Mouse (Mus musculus) midbrain, embryonic 15.5 days (tissue): ENCODE measurements around the gene Nckap1l. TPM values are rescaled to one million over a fixed set of nuclear protein-coding genes. Genes with fewer than 3 reads are reported as not detected.
"Not testable (repeated sequence)": the region's sequence is repeated elsewhere in the genome, so short reads cannot be mapped to it uniquely, and the experiment has no call there.

Experiments used
- ATAC-seq: fragments of 200-750 bp; cut with Nextera tagmentation; replicated peaks from 2 replicates; pipeline ENCODE4 v1.8.0; 2017; ENCODE audit warnings: moderate TSS enrichment
- H3K27ac ChIP-seq: fragments of 300-500 bp; sonication (generic); 2 replicates; pipeline ENCODE4 v1.5.1; 2015; ENCODE audit warnings: mild to moderate bottlenecking, inconsistent platforms
- H3K27me3 ChIP-seq: fragments of 300-500 bp; sonication (generic); replicated peaks from 2 replicates; pipeline ENCODE4 v1.6.1; 2015; ENCODE audit warnings: inconsistent platforms
- H3K36me3 ChIP-seq: fragments of 300-500 bp; sonication (generic); replicated peaks from 2 replicates; pipeline ENCODE4 v1.6.1; 2015; ENCODE audit warnings: inconsistent platforms
- H3K4me1 ChIP-seq: fragments of 300-500 bp; sonication (generic); 2 replicates; pipeline ENCODE4 v1.6.1; 2015; ENCODE audit warnings: inconsistent platforms
- H3K4me2 ChIP-seq: fragments of 300-500 bp; sonication (generic); 2 replicates; pipeline ENCODE4 v1.6.1; 2015; ENCODE audit warnings: inconsistent platforms, mild to moderate bottlenecking, moderate library complexity
- H3K4me3 ChIP-seq: fragments of 300-500 bp; sonication (generic); 2 replicates; pipeline ENCODE4 v1.5.1; 2015; ENCODE audit warnings: mild to moderate bottlenecking, inconsistent platforms
- H3K9ac ChIP-seq: fragments of 300-500 bp; sonication (generic); 2 replicates; pipeline ENCODE4 v1.6.1; 2015; ENCODE audit warnings: mild to moderate bottlenecking, inconsistent platforms
- H3K9me3 ChIP-seq: fragments of 300-500 bp; sonication (generic); 2 replicates; pipeline ENCODE4 v1.6.1; 2016; ENCODE audit warnings: inconsistent platforms
- WGBS: fragments of 180-500 bp; shearing (Covaris S2); methylation state at CpG from one replicate; pipeline ENCODE4 v1.1.7; 2015; ENCODE audit warnings: mixed read lengths; 5-methylcytosine and 5-hydroxymethylcytosine counted together
- polyA plus RNA-seq: library from polyadenylated mRNA; unstranded; fragments of >200 nt; fragmentation: Nextera tagmentation; extraction: Ambion mirVana; gene quantifications from 2 replicates; pipeline ENCODE4 v1.2.1, GENCODE M21; 2015

Nckap1l gene
- 1.8 and 1.9 TPM in 2 replicates for polyA plus RNA-seq

DNA sequence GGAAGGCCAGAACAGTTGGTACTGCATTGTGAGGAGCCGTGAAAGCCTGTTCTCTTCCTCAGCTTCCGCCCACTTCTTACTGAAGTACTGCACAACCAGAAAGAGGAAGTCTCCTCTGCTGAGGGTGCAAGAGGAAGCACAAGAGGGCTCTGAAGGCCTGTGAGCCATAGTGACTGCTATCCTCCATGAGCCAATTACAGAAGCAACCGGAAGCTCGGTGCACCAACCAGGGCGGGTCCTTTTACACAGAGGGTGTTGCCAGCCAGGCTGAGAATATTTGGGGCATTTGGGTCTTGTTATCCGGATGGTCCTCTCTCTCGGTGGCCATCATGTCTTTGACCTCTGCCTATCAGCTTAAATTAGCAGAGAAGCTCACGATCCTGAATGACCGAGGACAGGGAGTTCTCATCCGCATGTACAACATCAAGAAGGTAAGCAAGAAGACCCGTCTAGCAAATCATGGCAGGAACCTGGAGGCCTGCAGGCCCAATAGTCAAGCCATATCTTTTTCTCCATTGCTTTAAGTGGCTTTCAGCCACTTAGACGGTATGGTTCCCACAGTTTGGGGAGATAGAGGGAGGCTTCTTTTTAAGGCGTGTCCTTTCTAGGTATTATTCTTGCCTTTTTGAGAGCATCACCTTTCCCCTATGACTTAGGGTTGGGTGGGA, at the start of gene Nckap1l:
Nckap1l (plus strand) TSS at position 244 of the 668 bp plus-strand sequence.
- Histone ChIP-seq H3K9me3 (no peaks in the 10 kb centered on the region), H3K27me3 (no peaks in the 10 kb centered on the region), H3K27ac (no peak within 1 kb of the TSS), H3K4me1 (no peaks in the 10 kb centered on the region), H3K4me2 (no peak within 1 kb of the TSS), H3K36me3 (no peaks in the 10 kb centered on the region), H3K9ac (no peak within 1 kb of the TSS), H3K4me3 (no peak within 1 kb of the TSS)
- ATAC-seq = no peak
- WGBS = 92% methylated on average over 13 of the region's 13 CpGs

GRCm38 (mm10) chr15:103405586-103405985, 48.0 kb upstream of the Nckap1l start:
- H3K4me2 ChIP-seq, ATAC-seq, H3K36me3 ChIP-seq, H3K4me3 ChIP-seq, H3K9ac ChIP-seq, H3K27ac ChIP-seq, H3K27me3 ChIP-seq, H3K4me1 ChIP-seq, H3K9me3 ChIP-seq: not testable (repeated sequence)
- 91% methylated on average over 3 of the region's 3 CpGs for WGBS

DNA sequence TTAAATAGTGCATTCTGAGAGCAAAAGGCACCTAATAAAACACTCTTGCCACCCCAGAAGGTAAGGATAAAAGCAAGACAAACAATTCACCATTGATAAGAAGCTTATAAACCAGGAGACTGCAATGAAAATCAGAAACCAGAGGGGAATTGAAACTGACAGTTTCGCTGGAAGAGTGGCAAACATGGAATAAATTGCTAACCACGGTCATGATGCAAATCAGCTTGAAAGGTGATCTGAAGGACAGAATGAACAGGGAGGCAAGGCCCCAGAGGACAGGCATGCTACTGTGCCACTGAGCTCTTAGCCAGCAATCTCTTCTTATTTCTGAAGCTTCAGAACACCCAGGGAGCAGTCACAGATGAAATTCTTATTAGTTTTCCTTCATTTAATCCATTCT, 26.6 kb upstream of the Nckap1l start:
- peak overlapping the region; percentile 56; the same call in 1 of the 2 replicates for H3K27ac ChIP-seq
- H3K9me3 ChIP-seq = no peaks in the 10 kb centered on the region
- no peaks in the 10 kb centered on the region for H3K27me3 ChIP-seq
- H3K4me2 ChIP-seq = no peak overlapping the region
- 22% methylated on average over 2 of the region's 2 CpGs for WGBS
- no peak; the same call in 1 of the 2 replicates for ATAC-seq
- H3K9ac ChIP-seq = no peak overlapping the region
- H3K4me3 ChIP-seq = no peak overlapping the region
- H3K4me1 ChIP-seq = 0 out of 2 replicates have a peak, but pooled peaks cover 4% of the 10 kb centered on the region
- no peaks in the 10 kb centered on the region for H3K36me3 ChIP-seq

DNA sequence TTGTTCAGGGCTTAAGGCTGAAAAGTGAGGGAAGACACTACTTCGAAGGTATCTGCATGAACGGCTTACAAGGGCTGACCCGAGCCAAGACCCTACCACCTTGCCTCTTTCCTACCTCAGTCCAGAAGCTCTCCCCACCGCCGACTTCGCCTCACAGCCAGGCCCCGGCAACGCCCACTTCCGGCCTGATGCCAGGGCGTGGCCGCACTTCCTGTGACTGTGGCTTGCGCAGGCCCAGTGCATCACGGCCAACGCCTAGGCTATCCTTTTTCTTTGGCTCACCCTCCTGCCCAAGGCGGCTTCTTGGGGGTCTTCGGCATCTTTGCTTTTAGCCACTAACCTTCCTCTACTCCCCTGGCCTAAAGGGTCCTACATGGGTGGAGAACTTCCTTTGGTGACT, 23.4 kb upstream of the Nckap1l start, which contains the start of gene Gtsf1:
Gtsf1 (minus strand) TSS at position 230 of the 400 bp plus-strand sequence.
- Histone ChIP-seq H3K4me1 (0 out of 2 replicates have a peak, but pooled peaks cover 4% of the 10 kb centered on the region), H3K9ac (no peak within 1 kb of the TSS), H3K36me3 (no peaks in the 10 kb centered on the region), H3K27ac (no peak within 1 kb of the TSS), H3K9me3 (no peaks in the 10 kb centered on the region), H3K27me3 (no peaks in the 10 kb centered on the region), H3K4me3 (no peak within 1 kb of the TSS), H3K4me2 (no peak within 1 kb of the TSS)
- no peak for ATAC-seq
- 94% methylated on average over 16 of the region's 16 CpGs for WGBS

GRCm38 (mm10) chr15:103445966-103446365, 7.6 kb upstream of the Nckap1l start:
- not testable (repeated sequence) for ATAC-seq, H3K27me3 ChIP-seq, H3K4me2 ChIP-seq, H3K4me3 ChIP-seq, H3K27ac ChIP-seq, H3K9me3 ChIP-seq, H3K4me1 ChIP-seq, H3K36me3 ChIP-seq, H3K9ac ChIP-seq
- 83% methylated on average over 4 of the region's 4 CpGs for WGBS

- WGBS = 16% methylated on average over 3 of the region's 3 CpGs
- no peaks in the 10 kb centered on the region for H3K36me3 ChIP-seq
- H3K4me2 ChIP-seq = no peak within 1 kb of the TSS
- no peak within 1 kb of the TSS for H3K4me3 ChIP-seq
- no peak within 1 kb of the TSS for H3K27ac ChIP-seq
- H3K9me3 ChIP-seq = no peaks in the 10 kb centered on the region
- no peaks in the 10 kb centered on the region for H3K27me3 ChIP-seq
- ATAC-seq = no peak
- H3K4me1 ChIP-seq = no peaks in the 10 kb centered on the region
- H3K9ac ChIP-seq = no peak within 1 kb of the TSS
Measured at GRCm38 (mm10) chr15:103448369-103448768, 5.2 kb upstream of the Nckap1l start, which contains the start of gene Gtsf2. Gtsf2 (minus strand) TSS chr15:103448469.

DNA sequence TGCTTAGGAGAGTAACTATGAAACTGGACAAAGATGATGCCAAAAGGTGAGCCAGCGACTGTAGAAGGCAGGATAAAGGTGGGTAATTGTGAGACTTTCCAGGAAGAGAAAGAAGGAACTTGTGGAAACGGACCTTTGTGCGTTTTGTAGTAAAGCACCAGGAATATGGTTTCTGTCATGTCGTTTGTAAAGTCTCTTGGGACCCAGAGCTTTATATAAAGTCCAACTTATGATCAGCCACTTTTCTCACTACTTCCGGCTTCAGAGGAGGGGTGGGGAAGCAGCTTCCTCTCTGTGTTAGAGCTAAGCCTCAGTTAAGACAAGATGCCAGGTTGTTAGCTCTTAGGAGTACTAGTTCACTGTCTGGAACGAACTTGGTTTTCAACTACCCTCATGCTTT, 855 bp downstream of the Nckap1l start:
- H3K4me2 ChIP-seq = no peak overlapping the region
- no peak overlapping the region for H3K27ac ChIP-seq
- no peaks in the 10 kb centered on the region for H3K36me3 ChIP-seq
- WGBS = 88% methylated on average over 6 of the region's 6 CpGs
- H3K27me3 ChIP-seq = no peaks in the 10 kb centered on the region
- ATAC-seq = no peak
- H3K9me3 ChIP-seq = no peaks in the 10 kb centered on the region
- no peak overlapping the region for H3K4me3 ChIP-seq
- H3K4me1 ChIP-seq = no peaks in the 10 kb centered on the region
- no peak overlapping the region for H3K9ac ChIP-seq

DNA sequence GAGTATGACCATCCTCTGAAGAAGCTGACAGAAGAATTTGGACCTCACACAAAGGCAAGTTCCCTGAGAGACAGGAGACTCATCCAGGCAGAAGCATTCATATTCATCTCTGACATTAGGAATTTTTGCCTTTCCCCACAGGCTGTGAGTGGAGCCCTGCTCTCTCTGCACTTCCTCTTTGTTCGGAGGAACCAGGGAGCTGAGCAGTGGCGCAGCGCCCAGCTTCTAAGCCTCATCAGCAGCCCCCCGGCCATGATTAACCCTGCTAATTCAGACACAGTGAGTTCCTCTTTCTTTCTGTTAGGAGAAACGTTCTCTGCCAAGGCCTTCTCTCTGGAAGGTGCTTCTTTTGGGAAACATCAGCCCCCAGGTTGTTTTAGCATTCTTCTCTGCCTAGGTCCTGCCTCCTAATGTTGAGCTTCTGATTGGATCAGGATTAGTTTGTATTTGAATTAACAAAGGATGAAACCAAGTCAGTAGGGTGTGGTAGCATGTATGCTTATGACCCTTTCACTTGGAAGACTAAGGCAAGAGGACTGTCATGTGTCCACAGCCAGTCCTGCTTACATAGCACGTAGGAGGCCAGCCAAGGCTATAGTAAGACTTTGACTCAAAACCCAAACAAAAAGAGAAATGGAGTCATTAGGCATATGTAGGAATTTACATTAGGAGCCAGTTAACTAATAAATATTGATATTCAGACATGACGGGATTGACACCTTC, 9.1 kb downstream of the Nckap1l start:
- ATAC-seq = no peak
- no peaks in the 10 kb centered on the region for H3K36me3 ChIP-seq
- no peak overlapping the region for H3K4me2 ChIP-seq
- no peak overlapping the region for H3K4me3 ChIP-seq
- H3K27me3 ChIP-seq = no peaks in the 10 kb centered on the region
- H3K9ac ChIP-seq = no peak overlapping the region
- H3K4me1 ChIP-seq = no peaks in the 10 kb centered on the region
- 63% methylated on average over 7 of the region's 7 CpGs for WGBS
- H3K9me3 ChIP-seq = no peaks in the 10 kb centered on the region
- no peak overlapping the region for H3K27ac ChIP-seq

GRCm38 (mm10) chr15:103471488-103472194, 18.0 kb downstream of the Nckap1l start:
- no peaks in the 10 kb centered on the region for H3K9me3 ChIP-seq
- H3K4me1 ChIP-seq = no peaks in the 10 kb centered on the region
- ATAC-seq = no peak
- no peaks in the 10 kb centered on the region for H3K27me3 ChIP-seq
- no peaks in the 10 kb centered on the region for H3K36me3 ChIP-seq
- H3K27ac ChIP-seq = no peak overlapping the region
- H3K9ac ChIP-seq = no peak overlapping the region
- H3K4me2 ChIP-seq = no peak overlapping the region
- no peak overlapping the region for H3K4me3 ChIP-seq
- 88% methylated on average over 7 of the region's 7 CpGs for WGBS

GRCm38 (mm10) chr15:103472265-103472664, 18.7 kb downstream of the Nckap1l start:
- Histone ChIP-seq H3K4me2 (no peak overlapping the region), H3K27me3 (no peaks in the 10 kb centered on the region), H3K4me1 (no peaks in the 10 kb centered on the region), H3K27ac (no peak overlapping the region), H3K4me3 (no peak overlapping the region), H3K9ac (no peak overlapping the region), H3K9me3 (no peaks in the 10 kb centered on the region), H3K36me3 (no peaks in the 10 kb centered on the region)
- ATAC-seq = no peak
- WGBS = 73% methylated on average over 3 of the region's 3 CpGs

DNA sequence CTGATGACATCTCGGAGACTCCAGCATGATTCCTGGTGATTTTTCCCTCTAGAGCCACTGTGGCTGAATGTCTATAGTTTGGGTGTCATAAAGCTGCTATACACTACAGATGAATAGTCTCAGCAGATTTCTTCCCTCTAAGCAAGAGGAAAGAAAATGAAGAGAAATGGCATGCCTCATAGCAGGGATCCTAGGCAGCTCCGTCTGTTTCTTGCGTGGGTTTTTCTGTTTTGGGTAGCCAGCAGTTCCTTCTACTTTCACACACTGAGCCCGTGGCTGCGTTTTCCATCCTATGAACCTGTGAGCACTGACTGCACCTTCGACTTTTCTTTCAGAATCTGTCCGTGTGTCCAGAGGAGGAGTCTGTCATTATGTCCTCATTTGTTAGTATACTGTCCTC, 19.6 kb downstream of the Nckap1l start:
- H3K27ac ChIP-seq = no peak overlapping the region
- H3K9me3 ChIP-seq = no peaks in the 10 kb centered on the region
- 90% methylated on average over 7 of the region's 7 CpGs for WGBS
- no peaks in the 10 kb centered on the region for H3K27me3 ChIP-seq
- no peaks in the 10 kb centered on the region for H3K4me1 ChIP-seq
- no peak for ATAC-seq
- no peak overlapping the region for H3K4me2 ChIP-seq
- no peak overlapping the region for H3K9ac ChIP-seq
- no peaks in the 10 kb centered on the region for H3K36me3 ChIP-seq
- no peak overlapping the region for H3K4me3 ChIP-seq

GRCm38 (mm10) chr15:103473769-103474168, 20.2 kb downstream of the Nckap1l start:
- no peak for ATAC-seq
- H3K27ac ChIP-seq = no peak overlapping the region
- no peak overlapping the region for H3K9ac ChIP-seq
- H3K4me2 ChIP-seq = no peak overlapping the region
- no peaks in the 10 kb centered on the region for H3K36me3 ChIP-seq
- no peak overlapping the region for H3K4me3 ChIP-seq
- H3K4me1 ChIP-seq = no peaks in the 10 kb centered on the region
- 92% methylated on average over 5 of the region's 5 CpGs for WGBS
- no peaks in the 10 kb centered on the region for H3K9me3 ChIP-seq
- H3K27me3 ChIP-seq = no peaks in the 10 kb centered on the region
